Comparison of ENCODE assay signal across 8 mouse cellular contexts in the genomic region with DNA sequence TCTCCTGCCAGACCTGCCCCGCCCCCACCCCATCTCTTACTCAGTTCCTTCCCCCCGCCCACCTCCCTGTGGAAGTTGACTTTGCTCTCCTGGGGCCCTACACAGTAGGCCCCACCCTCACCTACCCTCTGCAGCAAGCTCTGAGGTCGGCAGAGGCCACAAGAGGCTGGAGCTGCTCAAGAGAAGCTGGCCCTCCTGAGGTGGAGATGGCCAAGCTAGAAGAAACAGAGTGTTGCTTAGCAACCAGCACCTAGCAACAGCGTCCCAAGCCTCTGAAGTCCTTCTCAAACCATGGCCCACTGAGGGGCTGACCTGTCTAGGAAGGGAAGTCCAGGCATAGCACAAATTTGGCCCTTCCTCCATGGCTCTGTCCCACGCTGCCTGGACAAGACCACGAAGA. TPM values are rescaled to one million over a fixed set of nuclear protein-coding genes. Genes with fewer than 3 reads are reported as not detected.
DNase-seq lines count a peak whose midpoint lies in the region; ATAC-seq and TF ChIP-seq lines count a peak whose summit lies in the region.
"Had no signal": no experiment of that assay in that cellular context is flagged by ENCODE, and none has a peak within 500 bp of the region (broad histone marks: within the 10 kb centered on the region; RNA-seq: fewer than 3 reads in every experiment).

A gene (minus strand): TSS at position 226 of the 400 bp plus-strand sequence.

- no peak within 1 kb of the TSS for H3K9ac ChIP-seq in intestine, embryonic 15.5 days
- H3K9ac ChIP-seq in midbrain, postnatal 0 days (replicated peaks; ENCODE audit: low read length, poor library complexity, severe bottlenecking), result no peak within 1 kb of the TSS

- 36% methylated on average over 6 of the region's 6 CpGs for WGBS in intestine, embryonic 15.5 days
- 21% methylated on average over 6 of the region's 6 CpGs for WGBS in midbrain, postnatal 0 days

- no peaks in the 10 kb centered on the region for H3K27me3 ChIP-seq in intestine, embryonic 15.5 days (replicated peaks)
- no peaks in the 10 kb centered on the region for H3K27me3 ChIP-seq in midbrain, postnatal 0 days (ENCODE audit: insufficient read depth, low read length)

- H3K9me3 ChIP-seq in intestine, embryonic 15.5 days, result no peaks in the 10 kb centered on the region
- H3K9me3 ChIP-seq in midbrain, postnatal 0 days (ENCODE audit: low read length), result no peaks in the 10 kb centered on the region

- no peak within 1 kb of the TSS for H3K4me3 ChIP-seq in intestine, embryonic 15.5 days (replicated peaks)
- no peak within 1 kb of the TSS for H3K4me3 ChIP-seq in midbrain, postnatal 0 days (ENCODE audit: low read depth, low read length)

- H3K4me1 ChIP-seq in intestine, embryonic 15.5 days (replicated peaks), result peaks cover 6% of the 10 kb centered on the region; the same call in 1 of the 2 replicates
- H3K4me1 ChIP-seq in midbrain, postnatal 0 days (ENCODE audit: insufficient read depth, low read length), result peaks cover 11% of the 10 kb centered on the region; the same call in 1 of the 2 replicates

- no peak for TF ChIP-seq CTCF in midbrain, postnatal 0 days (IDR thresholded peaks at IDR 0.05)

- peak; percentile 57 for ATAC-seq in intestine, embryonic 15.5 days
- peak; percentile 73 for ATAC-seq in midbrain, postnatal 0 days (ENCODE audit: low FRiP score)

- no peak within 1 kb of the TSS for H3K27ac ChIP-seq in intestine, embryonic 15.5 days
- no peak within 1 kb of the TSS for H3K27ac ChIP-seq in midbrain, postnatal 0 days (ENCODE audit: low read depth, low read length)

- DNase-seq in ZHBTc4 (ENCODE audit: low read depth, low spot score), result peak; percentile 33
- DNase-seq in embryo, embryonic 9.5 days (ENCODE audit: extremely low spot score), result peak; percentile 54
- peak; percentile 81 for DNase-seq in midbrain, postnatal 0 days (ENCODE audit: low spot score)
- DNase-seq in adipocyte (ENCODE audit: low spot score), result no peak
- DNase-seq in left cerebral cortex, adult 8-10 months (ENCODE audit: low spot score in 2 of 2), result no peak
- no peak for DNase-seq in left cerebral cortex, adult 18-20 months (ENCODE audit: low spot score in 2 of 2)

- no peaks in the 10 kb centered on the region for H3K36me3 ChIP-seq in intestine, embryonic 15.5 days
- no peaks in the 10 kb centered on the region for H3K36me3 ChIP-seq in midbrain, postnatal 0 days (ENCODE audit: insufficient read depth, low read length)

- H3K4me2 ChIP-seq in intestine, embryonic 15.5 days (replicated peaks), result no peak within 1 kb of the TSS
- H3K4me2 ChIP-seq in midbrain, postnatal 0 days (ENCODE audit: low read depth, low read length, poor library complexity, severe bottlenecking), result no peak within 1 kb of the TSS

RNA-seq across cellular contexts. Expression of the gene that starts here (rescaled TPM):
- 0.68 and 1.4 TPM in 2 replicates for polyA plus RNA-seq in intestine, embryonic 15.5 days (2015; fragmentation: Nextera tagmentation; extraction: Ambion mirVana)
- total RNA-seq in midbrain, postnatal 0 days (2014; rRNA removed), result 4.9 and 7.8 TPM in 2 replicates
- 5.0 and 5.3 TPM in 2 replicates for polyA plus RNA-seq in midbrain, postnatal 0 days (2015; fragmentation: Nextera tagmentation; extraction: Ambion mirVana)
- total RNA-seq in left cerebral cortex, adult 8-10 months (2022), result 1 to 10 TPM; 1.0 to 3.1 (median 1.7) TPM
- total RNA-seq in left cerebral cortex, adult 18-20 months (2021), result under 1 TPM; 0.77 to 0.91 TPM
- polyA plus RNA-seq: heart, embryonic 14.5 days had no signal

Comparison
In these comparisons a context has a peak if more than half of its experiments do, and no peak if none do; other contexts are left out.
1. DNase-seq: peak in ZHBTc4 (single experiment), embryo, embryonic 9.5 days (single experiment) and midbrain, postnatal 0 days (single experiment); none in adipocyte (single experiment), left cerebral cortex, adult 8-10 months (0 of 2) and left cerebral cortex, adult 18-20 months (0 of 2).